Mouse (Mus musculus) bone marrow, adult 2 months (tissue): ENCODE data around the gene Gng7.

ENCODE experiments used
- CTCF ChIP-seq: fragments of 200-500 bp; IDR thresholded peaks from 2 replicates; pipeline ENCODE4 v1.5.1; 2011; ENCODE audit warnings: low read length, control low read depth; ENCODE audit not compliant: control insufficient read depth, insufficient read depth
- POLR2A ChIP-seq: fragments of 200-500 bp; IDR thresholded peaks from 2 replicates; pipeline ENCODE4 v1.6.1; 2011; ENCODE audit warnings: low read depth, mild to moderate bottlenecking, control low read depth, low read length, borderline replicate concordance; ENCODE audit not compliant: control insufficient read depth

GRCm38 (mm10) chr10:80994621-80995020 is 20.1 kb downstream of the Gng7 start:
- TF ChIP-seq CTCF (no peak), POLR2A (no peak)
